Mouse (Mus musculus) spleen, adult 2 months (tissue): ENCODE results near the gene Ndufv2. TPM values are rescaled to one million over a fixed set of nuclear protein-coding genes. Genes with fewer than 3 reads are reported as not detected.
"Not testable (repeated sequence)": the region's sequence is repeated elsewhere in the genome, so short reads cannot be mapped to it uniquely, and the experiment has no call there.

Experiments
- DNase-seq, 2 experiments: peaks; one replicate each; pipeline versions ENCODE4 v3.0.0 to v3.0.0-alpha.2; 2012 to 2021; ENCODE audit warnings: low spot score in 2 of 2, low read depth in 1 of 2
- H3K27ac ChIP-seq: fragments of 200-500 bp; 2 replicates; pipeline ENCODE4 v1.5.1; 2012; ENCODE audit warnings: low read length, inconsistent platforms; ENCODE audit not compliant: insufficient read depth
- H3K27me3 ChIP-seq: fragments of 200-500 bp; 2 replicates; pipeline ENCODE4 v1.6.1; 2012; ENCODE audit warnings: mild to moderate bottlenecking, moderate library complexity, low read length, inconsistent platforms; ENCODE audit not compliant: control insufficient read depth, insufficient read depth
- H3K36me3 ChIP-seq: fragments of 200-500 bp; 2 replicates; pipeline ENCODE4 v1.6.1; 2012; ENCODE audit warnings: mild to moderate bottlenecking, low read length, inconsistent platforms; ENCODE audit not compliant: control insufficient read depth, insufficient read depth
- H3K4me1 ChIP-seq: fragments of 200-500 bp; 2 replicates; pipeline ENCODE4 v1.6.1; 2011; ENCODE audit warnings: inconsistent platforms; ENCODE audit not compliant: control insufficient read depth, insufficient read depth, insufficient read length
- H3K4me3 ChIP-seq: fragments of 200-500 bp; 2 replicates; pipeline ENCODE4 v1.5.1; 2011; ENCODE audit warnings: mild to moderate bottlenecking, inconsistent platforms; ENCODE audit not compliant: insufficient read depth, insufficient read length; ENCODE audit errors: extremely low read depth
- CTCF ChIP-seq: fragments of 200-500 bp; IDR thresholded peaks from 2 replicates; pipeline ENCODE4 v1.5.1; 2011; ENCODE audit warnings: mild to moderate bottlenecking, inconsistent platforms; ENCODE audit not compliant: insufficient read depth, insufficient read length, insufficient replicate concordance; ENCODE audit errors: extremely low read depth
- POLR2A ChIP-seq: fragments of 200-500 bp; IDR thresholded peaks from 2 replicates; pipeline ENCODE4 v1.6.1; 2011; ENCODE audit warnings: low read depth, low read length, inconsistent platforms
- WGBS: fragments of 180-500 bp; shearing (Covaris S2); methylation state at CpG from one replicate; pipeline ENCODE4 v1.1.7; 2018; 5-methylcytosine and 5-hydroxymethylcytosine counted together
- polyA plus RNA-seq: library from polyadenylated mRNA; depleted of rRNA; stranded (reverse); fragments of >200 nt; gene quantifications from 2 replicates; pipeline ENCODE4 v1.2.3, GENCODE M21; 2012

Ndufv2 gene
- polyA plus RNA-seq, 1 experiment = 15.3 TPM

DNA sequence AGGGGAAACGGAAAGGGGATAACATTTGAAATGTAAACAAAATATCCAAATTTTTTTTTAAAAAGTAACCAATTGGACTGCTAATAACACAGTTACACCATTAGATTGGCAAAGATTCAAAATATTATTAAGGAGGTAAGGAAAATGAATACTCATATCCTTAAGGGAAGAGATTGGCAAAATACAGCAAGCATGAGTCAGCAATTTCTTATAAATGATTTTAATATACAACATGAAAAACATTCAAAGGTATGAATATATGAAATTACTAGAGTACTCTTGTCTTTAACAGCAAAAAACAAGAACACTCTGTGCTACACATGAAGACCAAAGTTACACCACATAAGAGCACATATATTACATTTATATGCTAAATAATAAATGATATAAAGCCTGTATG, 16.3 kb downstream of the Ndufv2 start:
- Histone ChIP-seq H3K36me3 (peaks cover 22% of the 10 kb centered on the region), H3K4me1 (no peaks in the 10 kb centered on the region), H3K27me3 (no peaks in the 10 kb centered on the region), H3K4me3 (no peak overlapping the region), H3K27ac (no peak overlapping the region)
- WGBS = 100% methylated on average over 1 of the region's 1 CpGs
- TF ChIP-seq CTCF (no peak), POLR2A (no peak)
- no peak for DNase-seq

DNA sequence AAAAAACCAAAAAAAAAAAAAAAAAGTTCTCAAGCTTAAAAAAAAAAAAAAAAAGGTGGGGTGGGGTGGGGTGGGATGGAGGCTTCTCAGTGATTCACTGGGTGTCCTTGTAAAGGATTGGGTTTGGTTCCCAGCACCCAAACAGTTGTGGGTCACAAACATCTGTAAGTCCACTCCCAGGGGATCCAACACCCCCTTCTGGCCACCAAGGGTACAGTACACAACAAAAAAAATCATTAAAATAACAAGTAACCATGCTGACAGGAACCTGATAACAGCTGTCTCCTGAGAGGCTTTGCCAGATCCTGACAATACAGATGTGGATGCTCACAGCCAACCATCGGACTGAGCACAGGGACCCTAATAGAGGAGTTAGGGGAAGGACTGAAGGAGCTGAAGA, 16.9 kb downstream of the Ndufv2 start:
- H3K36me3 ChIP-seq = peaks cover 22% of the 10 kb centered on the region
- H3K4me3 ChIP-seq = no peak overlapping the region
- no peak for TF ChIP-seq POLR2A
- TF ChIP-seq CTCF = no peak
- no peaks in the 10 kb centered on the region for H3K27me3 ChIP-seq
- WGBS = 77% methylated on average over 1 of the region's 1 CpGs
- H3K4me1 ChIP-seq = no peaks in the 10 kb centered on the region
- DNase-seq = no peak
- H3K27ac ChIP-seq = no peak overlapping the region

DNA sequence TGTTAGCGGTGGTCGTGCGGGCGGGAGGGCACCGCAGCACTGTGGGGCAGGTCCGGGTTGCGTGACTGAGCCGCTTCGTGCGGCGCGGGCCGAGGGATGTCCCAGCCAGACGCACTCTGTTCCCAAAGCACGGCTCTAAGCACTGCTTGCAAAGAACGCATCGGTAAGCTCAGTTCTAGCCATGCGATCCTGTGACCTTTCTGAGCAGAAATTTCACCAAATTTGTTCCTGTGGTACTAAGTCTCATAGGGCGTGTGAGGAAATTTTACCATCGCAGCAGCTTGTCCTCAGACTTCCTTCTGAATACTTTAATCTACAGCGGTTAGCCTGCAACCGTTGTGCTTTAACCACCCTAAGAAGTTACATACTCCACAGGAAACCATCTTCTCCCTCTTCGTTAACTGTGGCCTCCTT, 23.9 kb downstream of the Ndufv2 start:
- peak in 1 of 2 experiments; percentile 4 for DNase-seq
- no peaks in the 10 kb centered on the region for H3K27me3 ChIP-seq
- H3K36me3 ChIP-seq = peaks cover 11% of the 10 kb centered on the region
- peak overlapping the region; percentile 90 for H3K4me3 ChIP-seq
- peaks cover 4% of the 10 kb centered on the region; the same call in 1 of the 2 replicates for H3K4me1 ChIP-seq
- H3K27ac ChIP-seq = peak overlapping the region; percentile 93
- TF ChIP-seq POLR2A (no peak), CTCF (no peak)
- under 1% methylated on average over 23 of the region's 23 CpGs for WGBS

DNA sequence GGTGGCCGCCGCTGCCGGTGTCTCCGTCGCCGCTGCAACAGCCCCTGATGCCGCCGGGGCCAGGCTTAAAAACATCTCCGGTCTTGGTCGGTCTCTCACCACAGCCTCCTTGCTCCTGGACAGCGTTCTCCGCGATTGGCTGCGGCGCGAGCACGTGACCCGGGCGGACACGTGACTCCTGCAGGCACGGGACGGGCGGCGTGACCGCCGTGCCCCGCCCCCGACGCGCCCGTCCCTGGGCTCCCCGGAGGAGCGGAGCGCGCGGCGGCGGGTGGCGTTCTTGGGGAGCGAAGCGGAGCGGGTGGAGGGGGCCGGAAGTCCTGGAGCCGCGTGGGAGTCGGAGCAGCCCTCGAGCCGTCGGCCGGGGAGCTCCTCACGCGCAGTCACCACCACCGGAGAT, 24.4 kb downstream of the Ndufv2 start, which contains the start of gene Ankrd12:
Gene Ankrd12, minus strand, starts transcription at position 156 of the 400 bp plus-strand sequence.
- TF ChIP-seq POLR2A = peak; percentile 10; the same call in 1 of the 2 replicates
- no peak for TF ChIP-seq CTCF
- Histone ChIP-seq H3K4me1 (peaks cover 4% of the 10 kb centered on the region; the same call in 1 of the 2 replicates), H3K36me3 (peaks cover 11% of the 10 kb centered on the region), H3K27ac (peak within 1 kb of the TSS; percentile 93), H3K4me3 (peak within 1 kb of the TSS; percentile 90), H3K27me3 (no peaks in the 10 kb centered on the region)
- WGBS = under 1% methylated on average over 50 of the region's 53 CpGs
- DNase-seq = peak; percentile 85 to 97

DNA sequence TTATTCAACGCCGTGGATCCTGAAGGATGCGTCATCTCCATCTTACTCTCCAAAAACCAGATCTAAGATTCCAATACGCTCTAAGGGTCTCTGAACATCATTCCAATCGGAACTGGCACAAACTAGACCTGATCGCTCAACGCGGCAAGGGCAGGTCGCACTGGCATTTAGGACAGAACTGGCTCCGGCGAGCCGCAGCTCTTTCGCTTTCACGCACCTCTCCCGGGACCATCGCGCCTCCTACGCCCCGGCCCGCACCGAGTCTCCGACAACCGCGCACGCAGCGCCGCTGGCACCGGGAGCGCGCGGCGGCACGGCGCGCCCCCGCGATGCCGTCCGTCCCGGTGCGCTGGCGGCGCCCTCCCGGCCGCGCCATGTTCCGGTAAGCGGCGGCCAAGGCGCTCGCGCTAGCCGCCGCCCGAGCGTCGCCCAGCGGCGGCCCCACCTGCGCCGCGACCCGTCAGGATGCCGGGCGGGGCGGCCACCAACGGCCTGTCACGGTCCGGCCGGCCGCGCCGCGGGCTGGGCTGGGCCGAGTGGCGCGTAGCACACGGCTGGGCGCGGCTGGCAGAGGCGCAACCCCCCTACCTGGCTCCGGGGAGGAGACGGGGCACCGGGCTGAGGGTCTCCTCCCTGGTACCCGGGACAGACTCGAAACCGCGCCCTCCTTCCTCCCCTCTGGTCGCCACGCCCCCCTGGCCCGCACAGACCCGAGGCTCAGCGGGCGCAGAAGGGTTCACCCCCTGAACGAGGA, 25.0 kb downstream of the Ndufv2 start:
- H3K27me3 ChIP-seq = no peaks in the 10 kb centered on the region
- peaks cover 4% of the 10 kb centered on the region; the same call in 1 of the 2 replicates for H3K4me1 ChIP-seq
- peaks cover 11% of the 10 kb centered on the region for H3K36me3 ChIP-seq
- peak overlapping the region; percentile 90 for H3K4me3 ChIP-seq
- TF ChIP-seq POLR2A = no peak
- TF ChIP-seq CTCF = no peak
- peak; percentile 7 to 33 for DNase-seq
- 3% methylated on average over 92 of the region's 95 CpGs for WGBS
- peak overlapping the region; percentile 93 for H3K27ac ChIP-seq

DNA sequence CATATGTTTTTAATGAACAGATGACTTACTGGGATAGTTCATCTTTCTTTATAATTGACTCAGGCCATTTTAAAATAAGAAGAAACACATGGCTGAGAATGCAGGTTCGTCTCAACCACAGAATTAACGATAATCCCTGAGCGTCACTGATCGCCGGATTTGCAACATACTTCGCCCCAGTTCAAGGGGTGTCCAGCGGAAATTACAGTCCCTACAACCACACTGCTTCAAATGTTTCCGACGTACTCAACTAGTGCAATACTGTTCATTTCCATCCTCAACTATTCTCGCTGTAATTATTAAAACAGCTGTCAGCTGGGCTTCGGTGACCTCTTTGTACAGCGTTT, 25.6 kb downstream of the Ndufv2 start:
- WGBS = under 1% methylated on average over 12 of the region's 12 CpGs
- Histone ChIP-seq H3K36me3 (peaks cover 8% of the 10 kb centered on the region), H3K27me3 (no peaks in the 10 kb centered on the region), H3K4me3 (peak overlapping the region; percentile 90), H3K4me1 (peaks cover 4% of the 10 kb centered on the region; the same call in 1 of the 2 replicates), H3K27ac (peak overlapping the region; percentile 93)
- peak in 1 of 2 experiments; percentile 5 for DNase-seq
- no peak for TF ChIP-seq POLR2A
- TF ChIP-seq CTCF = no peak

DNA sequence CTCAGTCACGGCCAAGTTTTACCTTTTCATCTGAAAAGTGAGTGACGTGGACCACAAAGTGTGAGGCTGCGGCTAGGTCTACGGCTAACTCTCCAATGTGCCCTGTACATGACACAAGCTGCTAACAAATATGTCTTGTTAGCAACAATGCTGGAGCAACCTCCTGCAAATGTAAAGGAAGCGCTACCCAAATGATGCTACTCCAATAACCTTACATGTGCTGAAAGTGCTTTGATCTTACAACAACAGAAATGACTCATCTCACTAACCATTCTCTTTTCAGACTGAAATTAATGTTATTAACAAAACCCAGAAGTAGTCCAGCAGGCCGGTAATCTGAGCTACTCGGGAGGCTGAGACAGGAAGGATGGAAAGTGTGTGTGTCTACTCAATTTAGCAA, 27.4 kb downstream of the Ndufv2 start:
- Histone ChIP-seq H3K4me1 (peaks cover 4% of the 10 kb centered on the region; the same call in 1 of the 2 replicates), H3K4me3 (no peak overlapping the region)
- TF ChIP-seq CTCF = no peak
- no peak for TF ChIP-seq POLR2A

DNA sequence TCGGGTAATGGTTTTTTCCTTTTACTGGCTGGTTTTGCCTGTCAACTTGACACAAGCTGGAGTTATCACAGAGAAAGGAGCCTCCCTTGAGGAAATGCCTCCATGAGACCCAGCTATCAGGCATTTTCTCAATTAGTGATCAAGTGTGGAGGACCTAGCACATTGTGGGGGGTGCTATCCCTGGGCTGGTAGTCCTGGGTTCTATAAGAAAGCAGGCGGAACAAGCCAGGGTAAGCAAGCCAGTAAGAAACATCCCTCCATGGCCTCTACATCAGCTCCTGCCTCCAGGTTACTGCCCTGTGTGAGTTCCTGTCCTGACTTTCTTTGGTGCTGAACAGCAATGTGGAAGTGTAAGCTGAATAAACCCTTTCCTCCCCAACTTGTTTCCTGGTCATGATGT, 32.3 kb downstream of the Ndufv2 start:
- not testable (repeated sequence) for H3K4me1 ChIP-seq, H3K4me3 ChIP-seq, H3K27ac ChIP-seq, H3K36me3 ChIP-seq, H3K27me3 ChIP-seq, DNase-seq
- 92% methylated on average over 2 of the region's 2 CpGs for WGBS

More for the DNA sequence above, 27.4 kb downstream of the Ndufv2 start:
- Histone ChIP-seq H3K27me3 (no peaks in the 10 kb centered on the region), H3K36me3 (no peaks in the 10 kb centered on the region; the same call in 1 of the 2 replicates), H3K27ac (no peak overlapping the region)
- WGBS = 84% methylated on average over 7 of the region's 7 CpGs
- DNase-seq = no peak
